Mouse (Mus musculus): ENCODE data around the gene Hes7. TPM values are rescaled to one million over a fixed set of nuclear protein-coding genes. Genes with fewer than 3 reads are reported as not detected.

Hes7 gene
- total and polyA plus RNA-seq, 3 experiments: 0.04 TPM; not detected in 2

GRCm38 (mm10) chr11:69155351-69155750 lies 35.1 kb downstream of the Hes7 start:
- no peak overlapping the region for H3K4me2 ChIP-seq (ENCODE audit: insufficient read depth, low read depth, poor library complexity, severe bottlenecking)
- no peak for DNase-seq (ENCODE audit: extremely low read depth)
- no peaks in the 10 kb centered on the region for H3K36me3 ChIP-seq (replicated peaks in 1 of 2; ENCODE audit: control insufficient read depth in 1 of 2, insufficient read depth in 1 of 2, low read length in 1 of 2)
- TF ChIP-seq E2F4 (IDR thresholded peaks at IDR 0.05; ENCODE audit: insufficient replicate concordance, low read depth, low read length) (no peak), MAX (IDR thresholded peaks at IDR 0.05; ENCODE audit: low read length) (no peak), CHD1 (IDR thresholded peaks at IDR 0.05; ENCODE audit: low read depth, low read length) (no peak), SIN3A (IDR thresholded peaks at IDR 0.05; ENCODE audit: low read length) (no peak), PAX5 (IDR thresholded peaks at IDR 0.05; ENCODE audit: low read length) (no peak), CHD2 (IDR thresholded peaks at IDR 0.05; ENCODE audit: low read length) (no peak), KAT2A (IDR thresholded peaks at IDR 0.05; ENCODE audit: insufficient replicate concordance, low read length) (no peak), ZNF384 (IDR thresholded peaks at IDR 0.05; ENCODE audit: low read depth, low read length) (no peak), USF2 (conservative IDR thresholded peaks at IDR 0.05; ENCODE audit: low read depth, low read length) (no peak), ZKSCAN1 (IDR thresholded peaks at IDR 0.05; ENCODE audit: borderline replicate concordance, low read depth, low read length) (no peak), JUND (conservative IDR thresholded peaks at IDR 0.05; ENCODE audit: low read depth, low read length) (no peak), BHLHE40 (IDR thresholded peaks at IDR 0.05; ENCODE audit: low read depth, low read length) (no peak), ETS1 (conservative IDR thresholded peaks at IDR 0.05; ENCODE audit: low read depth, low read length) (no peak), EP300 (IDR thresholded peaks at IDR 0.05; ENCODE audit: low read length) (no peak), ELF1 (IDR thresholded peaks at IDR 0.05; ENCODE audit: low read depth, low read length) (no peak)
- in situ Hi-C loops (cut with MboI; ENCODE audit: low pct_ligation_motif_present, low pct_unique_long_range_greater_than_20kb, low sequenced_read_pairs): no loop called here
- peaks cover 86% of the 10 kb centered on the region for H3K27me3 ChIP-seq (replicated peaks)
- dilution Hi-C loops (cut with MboI; ENCODE audit: extremely low pct_ligation_motif_present, extremely low pct_unique_long_range_greater_than_20kb, low sequenced_read_pairs): no loop called here
- 0 out of 4 replicates have a peak, but pooled peaks cover 0 to 3% of the 10 kb centered on the region in 2 experiments for H3K4me1 ChIP-seq (ENCODE audit: control insufficient read depth in 1 of 2, insufficient read depth in 2 of 2)
- no peak overlapping the region for H3K27ac ChIP-seq (ENCODE audit: insufficient read depth, low read depth)
- no peaks in the 10 kb centered on the region for H3K79me2 ChIP-seq (replicated peaks; ENCODE audit: control insufficient read depth, extremely low read depth, insufficient read depth, poor library complexity, severe bottlenecking)
- no peak overlapping the region for H3K9ac ChIP-seq (ENCODE audit: insufficient read depth, low read depth)
- no peak overlapping the region for H3K4me3 ChIP-seq (replicated peaks in 1 of 3; ENCODE audit: low read depth in 2 of 3, low read length in 2 of 3, poor library complexity in 1 of 3)
- no peaks in the 10 kb centered on the region for H3K9me3 ChIP-seq (replicated peaks; ENCODE audit: low read length)

GRCm38 (mm10) chr11:69156800-69157199 lies 36.6 kb downstream of the Hes7 start, which contains the start of gene Alox12b:
TSS of gene Alox12b (plus strand) at chr11:69156989.
- H3K27me3 ChIP-seq (replicated peaks): peaks cover 81% of the 10 kb centered on the region
- DNase-seq (ENCODE audit: extremely low read depth): no peak
- no peaks in the 10 kb centered on the region for H3K79me2 ChIP-seq (replicated peaks; ENCODE audit: control insufficient read depth, extremely low read depth, insufficient read depth, poor library complexity, severe bottlenecking)
- no peak within 1 kb of the TSS for H3K27ac ChIP-seq (ENCODE audit: insufficient read depth, low read depth)
- H3K4me2 ChIP-seq (ENCODE audit: insufficient read depth, low read depth, poor library complexity, severe bottlenecking): no peak within 1 kb of the TSS
- dilution Hi-C loops (cut with MboI; ENCODE audit: extremely low pct_ligation_motif_present, extremely low pct_unique_long_range_greater_than_20kb, low sequenced_read_pairs) (no loop called here), in situ Hi-C loops (cut with MboI; ENCODE audit: low pct_ligation_motif_present, low pct_unique_long_range_greater_than_20kb, low sequenced_read_pairs) (no loop called here)
- no peak within 1 kb of the TSS for H3K9ac ChIP-seq (ENCODE audit: insufficient read depth, low read depth)
- H3K4me3 ChIP-seq (replicated peaks in 1 of 3; ENCODE audit: low read depth in 2 of 3, low read length in 2 of 3, poor library complexity in 1 of 3): no peak within 1 kb of the TSS
- no peaks in the 10 kb centered on the region for H3K36me3 ChIP-seq (replicated peaks in 1 of 2; ENCODE audit: control insufficient read depth in 1 of 2, insufficient read depth in 1 of 2, low read length in 1 of 2)
- TF ChIP-seq MAFK (IDR thresholded peaks at IDR 0.05; ENCODE audit: insufficient replicate concordance, low read length) (no peak), PAX5 (IDR thresholded peaks at IDR 0.05; ENCODE audit: low read length) (no peak), CHD2 (IDR thresholded peaks at IDR 0.05; ENCODE audit: low read length) (no peak), MYC (IDR thresholded peaks at IDR 0.05; ENCODE audit: low read depth, low read length) (no peak), CTCF (conservative IDR thresholded peaks at IDR 0.05 in 1 of 2, IDR thresholded peaks at IDR 0.05 in 1 of 2; ENCODE audit: low read depth in 2 of 2, low read length in 2 of 2) (no peak), EP300 (IDR thresholded peaks at IDR 0.05; ENCODE audit: low read length) (no peak), TBP (conservative IDR thresholded peaks at IDR 0.05; ENCODE audit: low read depth, low read length) (no peak)
- H3K4me1 ChIP-seq (ENCODE audit: control insufficient read depth in 1 of 2, insufficient read depth in 2 of 2): no peaks in the 10 kb centered on the region
- H3K9me3 ChIP-seq (replicated peaks; ENCODE audit: low read length): no peaks in the 10 kb centered on the region
